Mouse (Mus musculus): ENCODE data around the gene Rnf222. TPM values are rescaled to one million over a fixed set of nuclear protein-coding genes. Genes with fewer than 3 reads are reported as not detected.
A peak's percentile ranks its signal among the peaks of the same experiment; 100 is the strongest.

The Rnf222 gene
- total and polyA plus RNA-seq, 2 experiments from 2014 or later, result 0.14 TPM; not detected in 1

- WGBS, result 0% methylated on average over 2 of the region's 2 CpGs
- Histone ChIP-seq H3K9me3 (replicated peaks; ENCODE audit: control insufficient read depth, low read length) (no peaks in the 10 kb centered on the region), H3K4me3 (ENCODE audit: low read depth, low read length) (no peak overlapping the region), H3K4me2 (ENCODE audit: low read depth, low read length) (no peak overlapping the region), H3K27ac (ENCODE audit: low read depth) (no peak overlapping the region), H3K36me3 (replicated peaks; ENCODE audit: control insufficient read depth, insufficient read depth, low read length) (no peaks in the 10 kb centered on the region), H3K27me3 (ENCODE audit: control insufficient read depth, insufficient read depth, low read length) (no peaks in the 10 kb centered on the region), H3K9ac (replicated peaks; ENCODE audit: low read depth, low read length) (no peak overlapping the region), H3K4me1 (ENCODE audit: control insufficient read depth, insufficient read depth) (peaks cover 5% of the 10 kb centered on the region; the same call in 1 of the 2 replicates)
- TF ChIP-seq EP300 (IDR thresholded peaks at IDR 0.05; ENCODE audit: low read depth) (no peak), CTCF (IDR thresholded peaks at IDR 0.05; ENCODE audit: low read depth) (peak; percentile 87)
- peak; percentile 82 for ATAC-seq (ENCODE audit: insufficient read depth, low read depth)
- peak; percentile 79 for DNase-seq (ENCODE audit: low spot score)
These were observed 13.5 kb upstream of the Rnf222 start for GRCm38 (mm10) chr11:68874841-68875240.

DNA sequence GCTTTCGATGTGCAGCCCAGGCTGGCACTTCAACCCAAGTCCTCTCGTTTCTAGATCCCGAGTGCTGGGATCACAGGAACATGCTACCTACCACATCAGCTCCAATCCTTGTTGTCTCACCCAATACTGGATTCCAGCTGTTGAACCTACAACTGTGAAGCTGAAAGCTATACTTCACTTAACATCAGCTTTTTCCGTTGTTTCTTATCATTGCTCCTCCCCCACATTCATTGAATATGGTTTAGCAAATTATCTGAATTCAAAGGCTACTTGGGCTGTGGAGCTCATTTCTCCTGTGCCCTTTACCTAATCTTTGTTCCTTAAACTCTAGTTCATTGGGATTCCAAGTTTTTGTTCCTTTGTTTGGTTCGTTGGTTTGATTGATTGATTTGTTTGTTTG is 9.5 kb upstream of the Rnf222 start:
- DNase-seq (ENCODE audit: low spot score), result no peak
- peaks cover 6% of the 10 kb centered on the region for H3K4me1 ChIP-seq (ENCODE audit: control insufficient read depth, insufficient read depth)
- H3K36me3 ChIP-seq (replicated peaks; ENCODE audit: control insufficient read depth, insufficient read depth, low read length), result no peaks in the 10 kb centered on the region
- no peak overlapping the region for H3K27ac ChIP-seq (ENCODE audit: low read depth)
- H3K9ac ChIP-seq (replicated peaks; ENCODE audit: low read depth, low read length), result no peak overlapping the region
- ATAC-seq (ENCODE audit: insufficient read depth, low read depth), result no peak
- no peak for TF ChIP-seq EP300 (IDR thresholded peaks at IDR 0.05; ENCODE audit: low read depth)
- TF ChIP-seq CTCF (IDR thresholded peaks at IDR 0.05; ENCODE audit: low read depth), result no peak
- no peak overlapping the region for H3K4me3 ChIP-seq (ENCODE audit: low read depth, low read length)
- H3K4me2 ChIP-seq (ENCODE audit: low read depth, low read length), result no peak overlapping the region
- 76% methylated on average over 5 of the region's 5 CpGs for WGBS
- no peaks in the 10 kb centered on the region for H3K9me3 ChIP-seq (replicated peaks; ENCODE audit: control insufficient read depth, low read length)
- H3K27me3 ChIP-seq (ENCODE audit: control insufficient read depth, insufficient read depth, low read length), result no peaks in the 10 kb centered on the region

DNA sequence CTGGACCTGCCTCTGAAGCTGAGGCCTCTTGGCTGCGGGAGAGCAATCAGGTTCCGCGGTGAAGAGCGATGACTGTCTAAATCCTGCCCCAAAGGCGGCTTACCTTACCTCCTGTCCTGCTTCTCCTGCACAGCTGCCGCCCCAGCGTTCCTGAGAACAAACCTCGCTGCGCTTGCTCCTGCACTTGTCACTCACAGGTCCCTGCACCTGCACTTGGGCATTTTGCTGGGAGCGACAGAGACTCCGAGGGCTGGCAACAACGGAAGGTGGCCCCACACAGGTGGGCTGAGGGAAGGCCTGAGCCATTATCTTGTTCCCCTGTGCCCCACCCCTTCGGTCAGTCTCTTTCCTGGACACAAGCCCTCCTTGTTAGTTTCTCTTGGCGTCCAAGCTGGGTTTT is 6.2 kb upstream of the Rnf222 start:
- Histone ChIP-seq H3K36me3 (replicated peaks; ENCODE audit: control insufficient read depth, insufficient read depth, low read length) (no peaks in the 10 kb centered on the region), H3K27me3 (ENCODE audit: control insufficient read depth, insufficient read depth, low read length) (no peaks in the 10 kb centered on the region), H3K4me3 (ENCODE audit: low read depth, low read length) (no peak overlapping the region), H3K4me2 (ENCODE audit: low read depth, low read length) (no peak overlapping the region), H3K9ac (replicated peaks; ENCODE audit: low read depth, low read length) (no peak overlapping the region), H3K27ac (ENCODE audit: low read depth) (no peak overlapping the region), H3K9me3 (replicated peaks; ENCODE audit: control insufficient read depth, low read length) (no peaks in the 10 kb centered on the region), H3K4me1 (ENCODE audit: control insufficient read depth, insufficient read depth) (peaks cover 6% of the 10 kb centered on the region)
- ATAC-seq (ENCODE audit: insufficient read depth, low read depth) (no peak), DNase-seq (ENCODE audit: low spot score) (no peak)
- TF ChIP-seq CTCF (IDR thresholded peaks at IDR 0.05; ENCODE audit: low read depth), result no peak
- 21% methylated on average over 14 of the region's 14 CpGs for WGBS

GRCm38 (mm10) chr11:68883843-68884242 is 4.5 kb upstream of the Rnf222 start:
- H3K9ac ChIP-seq (replicated peaks; ENCODE audit: low read depth, low read length), result no peak overlapping the region
- H3K4me2 ChIP-seq (ENCODE audit: low read depth, low read length), result no peak overlapping the region
- H3K4me3 ChIP-seq (ENCODE audit: low read depth, low read length), result no peak overlapping the region
- ATAC-seq (ENCODE audit: insufficient read depth, low read depth) (no peak), DNase-seq (ENCODE audit: low spot score) (no peak)
- no peak overlapping the region for H3K27ac ChIP-seq (ENCODE audit: low read depth)
- H3K36me3 ChIP-seq (replicated peaks; ENCODE audit: control insufficient read depth, insufficient read depth, low read length), result no peaks in the 10 kb centered on the region
- peaks cover 6% of the 10 kb centered on the region for H3K4me1 ChIP-seq (ENCODE audit: control insufficient read depth, insufficient read depth)
- TF ChIP-seq CTCF (IDR thresholded peaks at IDR 0.05; ENCODE audit: low read depth) (no peak), EP300 (IDR thresholded peaks at IDR 0.05; ENCODE audit: low read depth) (no peak)
- no peaks in the 10 kb centered on the region for H3K9me3 ChIP-seq (replicated peaks; ENCODE audit: control insufficient read depth, low read length)
- WGBS, result 88% methylated on average over 2 of the region's 2 CpGs
- H3K27me3 ChIP-seq (ENCODE audit: control insufficient read depth, insufficient read depth, low read length), result no peaks in the 10 kb centered on the region

- no peaks in the 10 kb centered on the region for H3K36me3 ChIP-seq (replicated peaks; ENCODE audit: control insufficient read depth, insufficient read depth, low read length)
- DNase-seq (ENCODE audit: low spot score) (no peak), ATAC-seq (ENCODE audit: insufficient read depth, low read depth) (no peak)
- H3K9ac ChIP-seq (replicated peaks; ENCODE audit: low read depth, low read length), result no peak overlapping the region
- no peaks in the 10 kb centered on the region for H3K27me3 ChIP-seq (ENCODE audit: control insufficient read depth, insufficient read depth, low read length)
- peaks cover 6% of the 10 kb centered on the region for H3K4me1 ChIP-seq (ENCODE audit: control insufficient read depth, insufficient read depth)
- no peak overlapping the region for H3K4me3 ChIP-seq (ENCODE audit: low read depth, low read length)
- WGBS, result 69% methylated on average over 5 of the region's 5 CpGs
- TF ChIP-seq CTCF (IDR thresholded peaks at IDR 0.05; ENCODE audit: low read depth) (no peak), EP300 (IDR thresholded peaks at IDR 0.05; ENCODE audit: low read depth) (no peak)
- H3K9me3 ChIP-seq (replicated peaks; ENCODE audit: control insufficient read depth, low read length), result no peaks in the 10 kb centered on the region
- H3K4me2 ChIP-seq (ENCODE audit: low read depth, low read length), result no peak overlapping the region
- no peak overlapping the region for H3K27ac ChIP-seq (ENCODE audit: low read depth)
These were observed 4.0 kb upstream of the Rnf222 start for GRCm38 (mm10) chr11:68884368-68884767.

DNA sequence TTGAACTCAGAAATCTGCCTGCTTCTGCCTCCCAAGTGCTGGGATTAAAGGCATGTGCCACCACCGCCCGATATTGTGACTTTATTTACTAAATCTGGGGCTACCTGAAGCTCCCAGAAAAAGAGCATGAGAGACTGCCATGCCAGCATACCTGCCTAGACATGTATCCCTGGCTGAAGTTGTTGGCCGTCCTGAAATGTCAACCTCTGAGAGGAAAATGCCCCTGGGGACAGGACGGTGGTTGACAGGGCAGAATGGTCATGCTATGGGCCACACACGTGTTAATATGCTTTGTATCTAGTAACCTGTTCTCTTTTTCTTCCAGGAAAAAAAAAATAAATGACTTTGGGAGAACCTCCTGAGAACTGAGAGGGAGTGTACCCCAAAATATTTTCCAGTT is 2.3 kb upstream of the Rnf222 start:
- ATAC-seq (ENCODE audit: insufficient read depth, low read depth) (no peak), DNase-seq (ENCODE audit: low spot score) (no peak)
- H3K9me3 ChIP-seq (replicated peaks; ENCODE audit: control insufficient read depth, low read length), result no peaks in the 10 kb centered on the region
- TF ChIP-seq EP300 (IDR thresholded peaks at IDR 0.05; ENCODE audit: low read depth) (no peak), CTCF (IDR thresholded peaks at IDR 0.05; ENCODE audit: low read depth) (no peak)
- no peak overlapping the region for H3K4me2 ChIP-seq (ENCODE audit: low read depth, low read length)
- H3K27me3 ChIP-seq (ENCODE audit: control insufficient read depth, insufficient read depth, low read length), result no peaks in the 10 kb centered on the region
- H3K4me1 ChIP-seq (ENCODE audit: control insufficient read depth, insufficient read depth), result peaks cover 6% of the 10 kb centered on the region
- H3K4me3 ChIP-seq (ENCODE audit: low read depth, low read length), result no peak overlapping the region
- H3K27ac ChIP-seq (ENCODE audit: low read depth), result no peak overlapping the region
- WGBS, result 76% methylated on average over 5 of the region's 5 CpGs
- H3K36me3 ChIP-seq (replicated peaks; ENCODE audit: control insufficient read depth, insufficient read depth, low read length), result no peaks in the 10 kb centered on the region
- H3K9ac ChIP-seq (replicated peaks; ENCODE audit: low read depth, low read length), result no peak overlapping the region

Measured in heart, postnatal 0 days (tissue).